Mouse (Mus musculus): ENCODE results near the gene Slc38a9. TPM values are rescaled to one million over a fixed set of nuclear protein-coding genes. Genes with fewer than 3 reads are reported as not detected.

Gene Slc38a9
- polyA plus RNA-seq, 1 experiment: 68.8 TPM

DNA sequence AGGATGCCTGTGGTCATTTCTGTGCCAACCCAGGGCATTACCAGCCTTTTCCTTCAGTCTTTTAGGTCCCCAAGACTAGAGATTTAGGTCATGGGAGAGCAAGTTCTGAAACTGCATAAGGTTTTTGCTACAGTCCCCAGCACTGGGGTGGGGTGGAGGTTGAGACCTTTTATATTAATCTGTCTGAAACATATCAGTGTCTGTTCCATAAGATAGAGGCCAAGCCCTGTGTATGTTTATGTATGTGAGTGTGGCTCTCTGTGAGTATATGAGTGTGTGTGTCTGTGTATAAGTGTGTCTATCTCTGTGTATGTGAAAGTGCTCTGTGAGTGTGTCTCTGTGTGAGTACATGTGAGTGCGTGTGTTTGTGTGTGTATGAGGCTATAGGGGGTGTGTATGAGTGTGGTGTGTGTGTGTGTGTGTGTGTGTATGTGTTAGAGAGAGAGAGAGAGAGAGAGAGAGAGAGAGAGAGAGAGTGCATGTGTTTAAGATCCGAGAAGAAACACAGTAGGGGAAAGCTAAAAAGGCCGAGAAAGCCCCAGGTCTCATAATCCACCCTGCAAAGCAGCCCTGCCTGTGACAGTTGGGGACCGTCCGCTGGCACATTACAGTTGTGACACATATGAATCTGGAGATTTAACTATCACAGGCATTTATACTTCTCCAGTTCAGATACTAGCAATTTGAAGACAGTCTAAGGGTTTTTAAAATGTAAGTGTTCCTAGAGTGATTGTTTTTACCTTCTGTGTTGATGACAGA lies 85.6 kb downstream of the Slc38a9 start:
- H3K4me1 ChIP-seq (ENCODE audit: control insufficient read depth, insufficient read depth, low read length): peaks cover 2% of the 10 kb centered on the region; the same call in 1 of the 2 replicates
- no peak overlapping the region for H3K4me3 ChIP-seq (ENCODE audit: control insufficient read depth, low read depth, low read length)
- H3K27me3 ChIP-seq (ENCODE audit: control insufficient read depth, insufficient read depth, low read length): no peaks in the 10 kb centered on the region
- no peak for TF ChIP-seq POLR2A (IDR thresholded peaks at IDR 0.05; ENCODE audit: control insufficient read depth, low read depth, low read length)
- TF ChIP-seq CTCF (IDR thresholded peaks at IDR 0.05; ENCODE audit: control insufficient read depth, insufficient read depth, insufficient replicate concordance, low read depth, low read length): no peak
- H3K36me3 ChIP-seq (ENCODE audit: control insufficient read depth, insufficient read depth, low read length): no peaks in the 10 kb centered on the region
- no peak overlapping the region for H3K27ac ChIP-seq (ENCODE audit: control insufficient read depth, insufficient read depth, low read depth, low read length)

DNA sequence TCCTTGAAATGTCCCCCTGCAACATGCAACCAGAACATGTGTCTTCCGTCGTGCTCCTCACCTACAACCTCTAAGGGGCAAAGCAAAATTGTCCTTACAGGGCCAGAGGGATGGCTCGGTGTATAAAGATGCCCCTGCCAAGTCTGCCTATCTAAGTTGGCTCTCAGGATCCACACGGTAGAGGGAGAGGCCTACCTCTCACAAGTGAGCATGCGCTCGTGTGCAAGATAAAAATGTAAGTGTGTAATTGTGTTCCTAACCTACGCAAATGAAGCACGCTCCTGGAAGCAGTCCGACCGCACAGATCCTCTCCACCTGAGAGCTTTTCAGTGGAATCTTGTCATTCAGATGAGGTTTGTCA lies 86.1 kb downstream of the Slc38a9 start:
- peaks cover 5% of the 10 kb centered on the region for H3K4me1 ChIP-seq (ENCODE audit: control insufficient read depth, insufficient read depth, low read length)
- no peak overlapping the region for H3K4me3 ChIP-seq (ENCODE audit: control insufficient read depth, low read depth, low read length)
- H3K27me3 ChIP-seq (ENCODE audit: control insufficient read depth, insufficient read depth, low read length): no peaks in the 10 kb centered on the region
- H3K27ac ChIP-seq (ENCODE audit: control insufficient read depth, insufficient read depth, low read depth, low read length): no peak overlapping the region
- no peaks in the 10 kb centered on the region for H3K36me3 ChIP-seq (ENCODE audit: control insufficient read depth, insufficient read depth, low read length)
- no peak for TF ChIP-seq CTCF (IDR thresholded peaks at IDR 0.05; ENCODE audit: control insufficient read depth, insufficient read depth, insufficient replicate concordance, low read depth, low read length)
- no peak for TF ChIP-seq POLR2A (IDR thresholded peaks at IDR 0.05; ENCODE audit: control insufficient read depth, low read depth, low read length)

DNA sequence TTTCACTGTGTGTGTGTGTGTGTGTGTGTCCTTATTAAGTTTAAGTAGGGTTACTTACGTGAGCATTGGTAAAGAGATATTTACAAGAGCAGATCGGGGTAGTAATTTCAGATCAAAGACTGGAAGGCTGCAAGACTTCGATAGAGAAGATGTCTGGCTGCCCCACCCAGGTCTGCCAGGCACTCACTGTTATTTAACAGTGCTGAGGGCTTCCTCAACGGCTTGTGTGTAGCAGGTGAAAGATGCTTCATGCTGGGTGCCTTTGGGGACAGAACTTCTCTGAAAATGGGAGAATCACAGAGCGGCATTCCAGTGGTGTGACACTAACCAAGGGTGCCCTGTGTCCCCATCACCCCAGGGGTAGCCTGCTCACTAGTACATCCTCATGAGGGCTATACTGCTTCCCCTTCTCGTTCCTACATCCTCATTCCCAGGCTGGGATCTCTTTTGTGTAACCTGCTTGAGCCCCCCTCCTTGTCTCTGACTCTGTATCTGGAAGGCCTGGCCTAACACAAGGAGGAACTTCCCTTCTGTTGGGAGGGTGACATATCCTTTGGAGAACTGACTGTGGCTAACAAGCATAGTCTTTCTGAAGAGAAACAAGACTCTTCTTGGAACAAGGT lies 87.4 kb downstream of the Slc38a9 start:
- Histone ChIP-seq H3K4me1 (ENCODE audit: control insufficient read depth, insufficient read depth, low read length) (peaks cover 8% of the 10 kb centered on the region), H3K36me3 (ENCODE audit: control insufficient read depth, insufficient read depth, low read length) (no peaks in the 10 kb centered on the region), H3K4me3 (ENCODE audit: control insufficient read depth, low read depth, low read length) (no peak overlapping the region), H3K27ac (ENCODE audit: control insufficient read depth, insufficient read depth, low read depth, low read length) (no peak overlapping the region), H3K27me3 (ENCODE audit: control insufficient read depth, insufficient read depth, low read length) (no peaks in the 10 kb centered on the region)
- TF ChIP-seq CTCF (IDR thresholded peaks at IDR 0.05; ENCODE audit: control insufficient read depth, insufficient read depth, insufficient replicate concordance, low read depth, low read length) (no peak), POLR2A (IDR thresholded peaks at IDR 0.05; ENCODE audit: control insufficient read depth, low read depth, low read length) (no peak)

DNA sequence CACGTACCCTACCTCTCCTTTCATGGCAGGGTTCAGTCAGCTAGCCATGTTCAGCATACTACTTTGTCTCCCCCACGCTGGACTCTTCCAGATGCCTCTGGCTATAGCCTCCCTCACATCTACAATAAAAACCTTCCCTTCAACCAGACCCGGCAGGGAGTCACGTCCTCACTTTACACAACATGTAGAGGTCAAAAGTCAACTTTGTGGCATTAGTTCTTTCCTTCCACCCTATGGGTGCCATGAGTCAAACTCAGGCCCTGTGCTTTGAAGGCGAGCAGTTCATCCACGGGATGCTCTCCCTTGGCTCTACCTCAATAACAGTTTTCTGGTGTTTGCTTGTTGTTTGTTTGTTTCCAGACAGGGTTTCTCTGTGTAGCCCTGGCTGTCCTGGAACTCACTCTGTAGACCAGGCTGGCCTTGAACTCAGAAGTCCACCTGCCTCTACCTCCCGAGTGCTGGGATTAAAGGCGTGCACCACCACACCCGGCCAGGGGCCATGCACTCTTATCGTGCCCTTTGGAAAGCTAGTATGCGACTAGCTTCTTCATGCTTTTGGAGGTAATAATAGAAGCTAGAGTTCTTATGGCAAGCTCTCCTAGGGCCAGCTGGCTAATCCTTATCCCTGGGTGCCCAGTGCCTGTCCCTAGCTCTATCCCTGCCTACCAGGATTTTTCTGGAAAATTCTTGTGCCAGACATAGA lies 88.4 kb downstream of the Slc38a9 start:
- TF ChIP-seq POLR2A (IDR thresholded peaks at IDR 0.05; ENCODE audit: control insufficient read depth, low read depth, low read length) (no peak), CTCF (IDR thresholded peaks at IDR 0.05; ENCODE audit: control insufficient read depth, insufficient read depth, insufficient replicate concordance, low read depth, low read length) (no peak)
- H3K27me3 ChIP-seq (ENCODE audit: control insufficient read depth, insufficient read depth, low read length): no peaks in the 10 kb centered on the region
- H3K27ac ChIP-seq (ENCODE audit: control insufficient read depth, insufficient read depth, low read depth, low read length): no peak overlapping the region
- no peak overlapping the region for H3K4me3 ChIP-seq (ENCODE audit: control insufficient read depth, low read depth, low read length)
- H3K4me1 ChIP-seq (ENCODE audit: control insufficient read depth, insufficient read depth, low read length): peaks cover 9% of the 10 kb centered on the region
- H3K36me3 ChIP-seq (ENCODE audit: control insufficient read depth, insufficient read depth, low read length): no peaks in the 10 kb centered on the region

DNA sequence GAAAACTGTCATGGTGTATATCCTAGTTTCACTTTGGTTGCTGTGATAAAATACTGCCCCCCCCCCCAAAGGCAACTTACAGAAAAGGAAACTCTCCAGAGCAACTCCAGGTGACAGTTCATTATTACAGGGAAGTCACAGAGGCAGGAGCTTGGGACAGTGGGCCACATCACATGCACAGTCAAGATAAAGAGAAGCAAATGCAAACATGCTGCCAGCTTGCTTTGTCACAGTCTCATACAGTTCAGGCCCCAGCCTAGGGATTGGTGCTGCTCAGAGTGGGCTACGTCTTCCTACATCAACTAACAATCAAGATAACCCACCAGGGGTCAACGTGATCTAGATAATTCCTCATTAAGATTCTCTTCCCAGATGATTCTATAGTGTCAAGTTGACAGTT lies 89.3 kb downstream of the Slc38a9 start:
- TF ChIP-seq POLR2A (IDR thresholded peaks at IDR 0.05; ENCODE audit: control insufficient read depth, low read depth, low read length) (no peak), CTCF (IDR thresholded peaks at IDR 0.05; ENCODE audit: control insufficient read depth, insufficient read depth, insufficient replicate concordance, low read depth, low read length) (no peak)
- peaks cover 8% of the 10 kb centered on the region for H3K4me1 ChIP-seq (ENCODE audit: control insufficient read depth, insufficient read depth, low read length)
- no peak overlapping the region for H3K4me3 ChIP-seq (ENCODE audit: control insufficient read depth, low read depth, low read length)
- H3K27ac ChIP-seq (ENCODE audit: control insufficient read depth, insufficient read depth, low read depth, low read length): no peak overlapping the region
- no peaks in the 10 kb centered on the region for H3K27me3 ChIP-seq (ENCODE audit: control insufficient read depth, insufficient read depth, low read length)
- H3K36me3 ChIP-seq (ENCODE audit: control insufficient read depth, insufficient read depth, low read length): no peaks in the 10 kb centered on the region

DNA sequence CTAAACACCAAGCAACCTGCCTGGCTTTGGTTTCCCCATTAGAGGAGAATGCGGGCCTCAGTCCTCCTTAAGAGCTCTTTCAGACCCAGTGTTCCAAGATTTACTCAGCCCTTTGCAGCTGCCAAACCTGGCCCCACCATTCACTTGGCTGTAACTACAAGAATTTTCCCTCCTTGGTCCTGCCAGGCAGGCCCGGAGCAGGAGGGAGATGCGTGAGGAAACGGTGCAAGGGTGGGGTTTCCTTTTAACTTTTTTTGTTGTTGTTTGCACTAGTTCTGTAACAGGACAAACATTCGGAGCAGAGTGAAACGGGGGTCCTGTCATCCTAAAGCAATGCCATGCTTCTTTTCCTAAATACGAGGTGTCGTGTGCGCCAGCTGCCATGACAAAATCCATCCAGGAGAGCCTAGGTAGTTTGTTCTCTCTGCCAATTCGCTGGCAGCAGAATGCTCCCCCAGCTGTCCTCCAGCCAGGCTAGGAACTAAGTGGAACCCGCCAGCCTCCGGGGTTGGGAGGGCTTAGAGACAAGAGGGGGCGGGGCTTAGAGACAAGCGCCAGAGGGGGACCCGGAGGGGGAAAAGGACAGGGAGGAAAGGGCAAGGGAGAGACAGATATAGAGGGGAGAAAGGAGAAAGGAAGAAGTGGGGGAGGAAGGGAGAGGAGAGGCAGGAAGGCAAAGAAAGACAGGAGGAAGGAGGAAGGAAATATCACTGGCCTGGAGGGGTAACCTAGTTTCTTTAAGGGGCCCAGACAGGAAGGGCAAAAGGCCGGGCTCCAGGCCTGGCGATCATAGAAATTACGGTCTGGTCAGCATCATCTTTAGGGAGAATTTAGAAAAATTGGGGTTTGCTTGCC lies 91.1 kb downstream of the Slc38a9 start:
- Histone ChIP-seq H3K4me3 (ENCODE audit: control insufficient read depth, low read depth, low read length) (peak overlapping the region; percentile 8), H3K4me1 (ENCODE audit: control insufficient read depth, insufficient read depth, low read length) (peaks cover 8% of the 10 kb centered on the region), H3K27me3 (ENCODE audit: control insufficient read depth, insufficient read depth, low read length) (no peaks in the 10 kb centered on the region), H3K27ac (ENCODE audit: control insufficient read depth, insufficient read depth, low read depth, low read length) (no peak overlapping the region), H3K36me3 (ENCODE audit: control insufficient read depth, insufficient read depth, low read length) (no peaks in the 10 kb centered on the region)
- TF ChIP-seq CTCF (IDR thresholded peaks at IDR 0.05; ENCODE audit: control insufficient read depth, insufficient read depth, insufficient replicate concordance, low read depth, low read length) (no peak), POLR2A (IDR thresholded peaks at IDR 0.05; ENCODE audit: control insufficient read depth, low read depth, low read length) (no peak)

Measured in testis, adult 2 months (tissue).